Mouse (Mus musculus) limb, embryonic 14.5 days (tissue): ENCODE measurements at regions not wholly inside any gene's neighbourhood (a gene's known extent, or its start where the extent isn't known, plus 50 kb on each side); places are given as distances from the start of the nearest gene placed in this dataset.

Source experiments
- ATAC-seq: fragments of 200-750 bp; cut with Nextera tagmentation; 2 replicates; pipeline ENCODE4 v1.8.0; 2017; ENCODE audit warnings: low read depth, moderate number of reproducible peaks, moderate TSS enrichment; ENCODE audit not compliant: low FRiP score
- DNase-seq: peaks from one replicate; pipeline ENCODE4 v3.0.0-alpha.2; 2015; ENCODE audit warnings: low spot score
- H3K27ac ChIP-seq: fragments of 300-500 bp; sonication (generic); replicated peaks from 2 replicates; pipeline ENCODE4 v1.5.1; 2014; ENCODE audit warnings: low read depth, mild to moderate bottlenecking, low read length, moderate library complexity, mixed read lengths
- H3K27me3 ChIP-seq: fragments of 300-500 bp; sonication (generic); 2 replicates; pipeline ENCODE4 v1.6.1; 2014; ENCODE audit warnings: low read length, mixed read lengths; ENCODE audit not compliant: control insufficient read depth, insufficient read depth
- H3K36me3 ChIP-seq: fragments of 300-500 bp; sonication (generic); 2 replicates; pipeline ENCODE4 v1.6.1; 2014; ENCODE audit warnings: mild to moderate bottlenecking, low read length, moderate library complexity, mixed read lengths; ENCODE audit not compliant: control insufficient read depth, insufficient read depth
- H3K4me1 ChIP-seq: fragments of 300-500 bp; sonication (generic); 2 replicates; pipeline ENCODE4 v1.6.1; 2014; ENCODE audit warnings: antibody characterized with exemption, low read length, mixed read lengths; ENCODE audit not compliant: control insufficient read depth, insufficient read depth
- H3K4me2 ChIP-seq: fragments of 300-500 bp; sonication (generic); replicated peaks from 2 replicates; pipeline ENCODE4 v1.6.1; 2014; ENCODE audit warnings: low read depth, mild to moderate bottlenecking, low read length, moderate library complexity; ENCODE audit not compliant: severe bottlenecking
- H3K4me3 ChIP-seq: fragments of 300-500 bp; sonication (generic); replicated peaks from 2 replicates; pipeline ENCODE4 v1.5.1; 2014; ENCODE audit warnings: low read length
- H3K9ac ChIP-seq: fragments of 300-500 bp; sonication (generic); 2 replicates; pipeline ENCODE4 v1.6.1; 2014; ENCODE audit warnings: mild to moderate bottlenecking, low read depth, low read length, moderate library complexity; ENCODE audit not compliant: severe bottlenecking
- H3K9me3 ChIP-seq: fragments of 300-500 bp; sonication (generic); 2 replicates; pipeline ENCODE4 v1.6.1; 2016; ENCODE audit warnings: low read length; ENCODE audit not compliant: control insufficient read depth
- POLR2A ChIP-seq: fragments of 200-500 bp; IDR thresholded peaks from 2 replicates; pipeline ENCODE4 v1.8.0; 2012; ENCODE audit warnings: inconsistent platforms, mild to moderate bottlenecking, moderate library complexity, borderline replicate concordance; ENCODE audit not compliant: insufficient read depth, insufficient read length; ENCODE audit errors: extremely low read depth
- WGBS: fragments of 180-500 bp; shearing (Covaris S2); extraction: QIAGEN DNeasy Blood & Tissue Kit; methylation state at CpG from one replicate; pipeline ENCODE4 v1.1.7; 2014; 5-methylcytosine and 5-hydroxymethylcytosine counted together

GRCm38 (mm10) chr13:119267608-119268300 is 160.6 kb upstream of the Paip1 start:
- H3K4me2 ChIP-seq: no peak overlapping the region
- ATAC-seq (no peak), DNase-seq (no peak)
- no peak for TF ChIP-seq POLR2A
- no peak overlapping the region for H3K4me3 ChIP-seq
- no peak overlapping the region for H3K9ac ChIP-seq
- no peaks in the 10 kb centered on the region for H3K9me3 ChIP-seq
- no peak overlapping the region for H3K27ac ChIP-seq
- no peaks in the 10 kb centered on the region for H3K27me3 ChIP-seq
- no peaks in the 10 kb centered on the region for H3K4me1 ChIP-seq
- H3K36me3 ChIP-seq: no peaks in the 10 kb centered on the region
- WGBS: 80% methylated on average over 4 of the region's 4 CpGs

DNA sequence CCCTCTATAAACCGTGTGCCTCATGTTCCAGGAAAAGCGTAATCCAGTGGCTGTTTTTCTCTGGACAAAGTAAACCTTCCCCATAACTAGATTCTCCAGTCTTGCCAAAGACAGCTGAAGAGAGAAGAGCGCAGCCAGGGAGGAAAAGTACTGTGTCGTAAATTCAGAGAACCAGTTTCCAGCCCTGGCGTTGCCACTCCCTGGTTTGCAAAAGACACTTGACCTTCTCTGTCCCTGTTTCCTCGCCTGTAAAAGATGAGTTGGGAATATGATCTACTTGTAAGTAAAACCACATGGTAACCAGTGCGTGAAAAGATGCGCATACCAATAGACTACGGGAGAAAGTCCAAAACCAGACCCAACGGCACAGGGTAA is 160.1 kb upstream of the Paip1 start:
- WGBS: 65% methylated on average over 10 of the region's 10 CpGs
- no peak for DNase-seq

GRCm38 (mm10) chr13:119275500-119275899 is 152.9 kb upstream of the Paip1 start:
- H3K9ac ChIP-seq: no peak overlapping the region
- no peaks in the 10 kb centered on the region for H3K27me3 ChIP-seq
- no peak for ATAC-seq
- DNase-seq: no peak
- no peaks in the 10 kb centered on the region for H3K9me3 ChIP-seq
- H3K4me2 ChIP-seq: no peak overlapping the region
- WGBS: 92% methylated on average over 4 of the region's 4 CpGs
- no peaks in the 10 kb centered on the region for H3K36me3 ChIP-seq
- no peak overlapping the region for H3K4me3 ChIP-seq
- no peaks in the 10 kb centered on the region for H3K4me1 ChIP-seq
- H3K27ac ChIP-seq: no peak overlapping the region
- no peak for TF ChIP-seq POLR2A

More for the DNA sequence above, 160.1 kb upstream of the Paip1 start:
- no peak for TF ChIP-seq POLR2A
- H3K4me1 ChIP-seq: no peaks in the 10 kb centered on the region
- no peaks in the 10 kb centered on the region for H3K27me3 ChIP-seq
- no peaks in the 10 kb centered on the region for H3K9me3 ChIP-seq
- ATAC-seq: no peak
- H3K27ac ChIP-seq: no peak overlapping the region
- H3K9ac ChIP-seq: no peak overlapping the region
- no peak overlapping the region for H3K4me2 ChIP-seq
- H3K4me3 ChIP-seq: no peak overlapping the region
- H3K36me3 ChIP-seq: no peaks in the 10 kb centered on the region

GRCm38 (mm10) chr13:119277308-119277948 is 151.0 kb upstream of the Paip1 start:
- 63% methylated on average over 13 of the region's 13 CpGs for WGBS
- no peaks in the 10 kb centered on the region for H3K9me3 ChIP-seq
- no peak overlapping the region for H3K9ac ChIP-seq
- H3K27me3 ChIP-seq: no peaks in the 10 kb centered on the region
- DNase-seq: no peak
- ATAC-seq: no peak
- H3K4me1 ChIP-seq: no peaks in the 10 kb centered on the region
- TF ChIP-seq POLR2A: no peak
- H3K36me3 ChIP-seq: no peaks in the 10 kb centered on the region
- no peak overlapping the region for H3K4me2 ChIP-seq
- no peak overlapping the region for H3K27ac ChIP-seq
- H3K4me3 ChIP-seq: no peak overlapping the region

- H3K4me2 ChIP-seq: no peak overlapping the region
These were observed 149.0 kb upstream of the Paip1 start for GRCm38 (mm10) chr13:119279449-119279848.

More at GRCm38 (mm10) chr13:119279449-119279848, 149.0 kb upstream of the Paip1 start:
- Histone ChIP-seq H3K4me1 (no peaks in the 10 kb centered on the region), H3K9ac (no peak overlapping the region), H3K27me3 (no peaks in the 10 kb centered on the region), H3K9me3 (no peaks in the 10 kb centered on the region), H3K36me3 (no peaks in the 10 kb centered on the region), H3K4me3 (no peak overlapping the region), H3K27ac (no peak overlapping the region)
- DNase-seq: no peak
- no peak for TF ChIP-seq POLR2A
- no peak for ATAC-seq
- 91% methylated on average over 8 of the region's 8 CpGs for WGBS
